Mouse (Mus musculus) right cerebral cortex, adult 2 months (tissue): ENCODE measurements at regions not wholly inside any gene's neighbourhood (a gene's known extent, or its start where the extent isn't known, plus 50 kb on each side); places are given as distances from the start of the nearest gene placed in this dataset.

Experiments used
- DNase-seq, 2 experiments: peaks; one replicate each; pipeline ENCODE4 v3.0.0; 2021 to 2022; ENCODE audit warnings: low spot score in 2 of 2

DNA sequence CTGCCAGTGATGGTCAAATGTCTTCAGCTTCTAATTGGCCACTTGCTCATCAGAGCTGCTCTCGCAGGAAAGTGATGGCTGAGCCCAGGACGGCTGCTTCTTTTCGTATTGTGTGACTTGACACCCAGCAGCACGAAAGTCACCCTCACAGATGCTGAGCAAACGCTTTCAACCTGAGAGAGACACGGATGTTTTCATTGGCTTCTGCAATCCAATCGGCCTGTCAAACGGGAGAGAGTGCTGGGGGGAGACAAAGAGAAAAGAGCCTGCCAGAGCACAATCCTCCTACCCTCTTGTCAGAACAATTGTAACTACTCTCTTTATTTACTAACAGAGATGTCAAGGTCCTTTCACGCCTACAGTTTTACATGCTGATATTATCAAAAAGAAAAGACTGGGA is 289.9 kb downstream of the Nsun3 start:
- no peak for DNase-seq

DNA sequence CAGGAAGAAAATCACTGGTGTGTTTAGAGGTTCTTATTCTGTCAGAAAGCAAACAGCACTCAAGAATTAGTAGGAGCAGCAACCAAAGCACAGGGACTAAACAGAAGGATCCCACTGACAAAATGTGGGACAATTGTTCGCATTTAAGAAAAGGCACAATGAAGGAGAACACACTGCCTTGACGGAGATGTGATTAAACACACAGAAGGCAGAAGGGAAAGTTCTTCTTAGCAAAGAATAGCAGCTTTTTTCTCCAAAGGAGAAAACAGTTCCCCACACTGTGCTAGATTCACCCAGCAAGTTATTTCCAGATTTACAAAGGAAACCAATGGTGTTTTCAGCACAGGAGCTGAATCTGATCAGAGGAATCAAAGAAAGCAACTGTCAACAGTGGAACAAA is 316.5 kb downstream of the Nsun3 start:
- DNase-seq: no peak

DNA sequence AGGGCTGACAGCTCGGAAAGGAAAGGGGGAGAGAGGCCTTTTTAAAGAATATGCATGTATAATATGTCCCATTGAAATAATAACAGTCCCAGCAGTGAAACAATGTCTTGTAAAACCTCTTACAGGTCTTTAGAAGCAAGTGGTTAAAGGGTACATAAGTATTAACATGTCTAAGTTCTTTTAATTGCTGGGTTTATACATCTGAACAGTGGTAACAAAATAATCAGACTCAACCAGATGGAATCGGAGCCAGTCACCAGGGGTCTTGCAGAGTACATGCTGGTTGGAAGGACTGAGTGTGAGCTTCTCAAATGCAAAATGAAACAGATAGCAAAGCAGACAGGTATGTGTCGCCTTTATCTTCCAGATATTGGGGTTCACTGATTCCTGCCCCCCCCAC is 317.3 kb downstream of the Nsun3 start:
- no peak for DNase-seq

DNA sequence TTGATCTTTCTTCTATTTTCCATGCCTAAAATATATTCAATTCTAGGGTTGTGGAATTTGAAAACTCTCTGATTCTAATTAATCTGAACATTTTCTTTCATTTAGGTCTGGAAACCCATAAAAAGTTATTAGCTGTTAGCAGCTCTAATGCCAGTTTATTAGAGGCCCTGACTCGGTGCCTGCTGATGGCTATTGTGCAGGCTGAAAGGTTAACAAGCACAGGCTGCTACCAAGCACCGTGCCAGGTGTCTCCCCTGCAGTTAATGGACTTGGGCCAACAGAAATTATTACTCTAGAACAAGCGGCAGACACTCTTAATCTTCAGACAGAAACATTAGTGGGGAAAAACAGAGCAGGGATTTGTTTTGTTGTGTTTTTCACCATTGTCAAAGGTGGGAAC is 317.8 kb downstream of the Nsun3 start:
- no peak for DNase-seq

DNA sequence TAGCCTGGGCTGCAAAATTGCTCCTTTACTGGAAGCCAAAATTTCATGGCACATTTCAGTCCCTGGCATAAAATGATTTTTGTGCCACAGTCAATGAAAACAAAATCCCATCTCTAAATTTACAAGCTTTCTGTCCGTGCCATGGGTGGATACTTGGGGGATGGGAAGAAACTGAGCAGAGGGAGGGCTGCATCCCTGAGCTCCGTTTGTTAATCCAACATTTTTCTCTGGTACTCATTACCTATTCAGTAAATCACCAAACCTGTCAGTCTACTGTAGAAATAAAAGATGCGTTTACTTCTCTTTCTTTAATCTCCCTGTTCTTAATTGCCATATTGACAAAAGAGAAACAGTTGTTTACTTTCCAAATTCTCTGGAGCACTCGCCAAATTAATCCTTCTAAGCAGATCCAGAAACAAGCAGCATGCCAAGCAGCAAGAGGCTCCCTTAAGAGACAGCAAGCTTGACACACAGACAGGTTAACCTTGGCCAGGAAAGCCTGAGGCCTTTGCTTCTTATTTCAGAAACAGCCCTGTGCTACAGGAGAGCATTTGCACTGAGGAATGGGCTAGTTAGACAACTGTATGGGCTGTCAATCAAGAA is 326.6 kb downstream of the Nsun3 start:
- DNase-seq: no peak

DNA sequence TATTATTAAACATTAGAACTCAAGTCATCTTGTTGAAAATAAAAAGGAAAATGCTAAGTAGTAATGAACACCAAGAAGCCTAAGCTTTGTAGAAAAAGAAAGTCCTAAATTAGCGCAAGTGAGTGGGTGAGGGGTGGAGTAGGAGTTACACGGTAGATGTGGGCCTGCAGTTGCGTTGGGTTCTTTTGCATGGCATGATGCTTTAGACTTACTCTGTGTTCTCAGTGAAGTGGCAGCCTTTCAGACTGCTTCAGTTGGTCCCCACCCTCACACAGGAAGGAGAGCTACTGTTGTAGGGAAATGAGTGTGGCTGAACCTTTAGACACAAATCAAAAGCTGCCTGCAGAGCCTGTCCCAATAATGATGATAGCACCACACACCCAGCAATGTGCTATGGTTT is 336.9 kb downstream of the Nsun3 start:
- no peak for DNase-seq

DNA sequence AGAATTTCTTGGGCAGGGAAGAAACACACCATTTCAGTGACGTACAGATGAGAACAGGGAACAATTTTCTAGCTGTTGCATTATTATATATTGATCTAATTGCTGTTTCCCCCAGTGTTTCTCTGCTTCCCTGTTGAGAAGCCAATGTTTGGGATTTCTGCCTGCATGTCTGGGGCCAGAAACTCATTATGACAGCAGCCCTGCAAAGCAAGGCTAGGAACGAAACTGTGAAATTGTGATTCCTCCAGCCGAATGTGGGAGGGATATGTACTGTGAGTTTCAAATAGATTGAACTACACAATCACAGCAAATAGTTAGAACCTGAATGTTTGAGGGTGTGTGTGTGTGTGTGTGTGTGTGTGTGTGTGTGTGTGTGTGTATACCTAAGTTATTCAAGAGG is 339.2 kb downstream of the Nsun3 start:
- DNase-seq: no peak

DNA sequence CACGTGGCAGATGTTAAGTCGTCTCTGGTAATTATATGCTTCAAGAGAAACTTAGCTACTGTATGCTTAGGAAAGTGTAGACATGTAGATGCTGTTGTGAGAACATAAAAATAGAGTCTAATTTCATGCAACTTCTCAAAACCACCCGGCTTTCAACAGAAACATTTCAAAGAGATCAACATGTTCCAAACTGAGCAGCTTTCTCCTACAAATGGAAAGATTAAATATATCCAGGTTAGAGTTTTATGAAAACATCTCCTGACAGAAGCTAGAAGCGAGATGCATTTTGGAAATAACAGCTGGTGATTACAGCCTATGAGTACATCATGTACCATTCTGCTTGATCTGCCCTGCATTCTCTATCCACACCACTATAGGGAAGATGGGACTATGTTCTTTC is 345.4 kb downstream of the Nsun3 start:
- peak in 1 of 2 experiments; percentile 11 for DNase-seq

DNA sequence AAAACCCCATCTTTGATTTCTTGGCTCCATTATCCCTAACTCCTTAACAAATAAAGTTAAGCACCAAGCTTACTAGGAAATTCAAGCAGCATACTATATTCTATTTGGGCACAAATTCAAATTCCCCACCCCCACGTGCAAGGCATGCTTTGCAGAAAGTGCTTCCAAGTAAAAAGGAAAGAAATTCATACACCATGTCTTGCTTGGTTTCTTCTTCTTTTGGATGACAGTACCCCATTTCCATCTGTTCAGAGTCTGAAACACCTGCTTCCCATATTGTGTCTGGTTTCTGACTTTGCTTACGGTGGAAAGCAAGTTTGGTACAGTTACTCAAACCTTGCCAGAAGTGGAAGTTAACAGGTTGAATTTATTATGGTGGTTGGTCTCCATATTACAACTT is 353.5 kb downstream of the Nsun3 start:
- peak; percentile 40 to 49 for DNase-seq

DNA sequence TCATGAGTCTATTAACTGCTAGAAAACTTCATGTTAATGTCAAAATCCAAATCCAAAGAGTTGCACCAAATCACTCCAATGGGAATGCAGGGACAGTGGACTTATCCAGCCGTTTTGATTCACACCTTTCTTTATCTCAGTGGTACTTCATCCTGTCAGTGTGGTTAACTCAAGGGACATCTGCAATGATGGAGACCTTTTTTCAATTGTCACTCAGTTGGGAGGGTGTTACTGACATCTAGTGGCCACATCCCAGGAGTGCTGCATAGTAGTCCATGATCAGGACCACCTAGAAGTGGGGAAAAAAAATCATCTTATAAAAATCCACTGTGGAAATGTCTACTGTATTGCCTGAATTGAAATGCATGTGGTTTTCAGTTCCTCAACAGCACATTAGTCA is 372.1 kb downstream of the Nsun3 start:
- DNase-seq: peak; percentile 59 to 64

DNA sequence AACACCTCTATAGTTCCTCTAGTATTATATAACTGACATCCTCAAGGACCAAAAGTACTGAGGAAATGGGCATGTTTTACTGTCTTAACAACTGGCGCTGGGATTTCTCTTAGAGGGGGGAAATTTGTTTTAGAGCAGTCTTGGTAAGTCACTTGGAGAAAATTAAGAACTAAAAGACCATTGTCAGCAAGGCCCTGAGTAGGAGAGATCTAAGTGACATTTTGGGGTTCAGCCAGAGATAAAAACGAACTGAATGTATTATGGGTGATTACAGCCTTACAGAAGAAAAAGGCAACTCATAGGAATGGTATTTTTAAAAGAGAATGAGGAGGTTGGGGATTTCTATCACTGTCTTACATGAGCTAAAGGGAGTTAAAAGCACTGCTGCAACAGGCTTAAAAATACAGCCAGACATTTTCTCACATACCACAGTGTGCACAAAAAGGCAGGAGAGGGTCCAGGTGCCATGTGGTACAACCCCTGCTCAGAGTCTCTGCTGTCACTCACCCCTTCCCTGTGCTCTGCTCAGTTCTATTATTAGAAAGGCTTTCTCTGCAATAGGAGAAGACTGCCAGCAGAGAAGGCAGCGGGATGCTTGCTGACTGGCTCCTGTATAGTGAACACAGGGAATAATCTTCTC is 379.0 kb downstream of the Nsun3 start:
- peak; percentile 10 to 26 for DNase-seq

DNA sequence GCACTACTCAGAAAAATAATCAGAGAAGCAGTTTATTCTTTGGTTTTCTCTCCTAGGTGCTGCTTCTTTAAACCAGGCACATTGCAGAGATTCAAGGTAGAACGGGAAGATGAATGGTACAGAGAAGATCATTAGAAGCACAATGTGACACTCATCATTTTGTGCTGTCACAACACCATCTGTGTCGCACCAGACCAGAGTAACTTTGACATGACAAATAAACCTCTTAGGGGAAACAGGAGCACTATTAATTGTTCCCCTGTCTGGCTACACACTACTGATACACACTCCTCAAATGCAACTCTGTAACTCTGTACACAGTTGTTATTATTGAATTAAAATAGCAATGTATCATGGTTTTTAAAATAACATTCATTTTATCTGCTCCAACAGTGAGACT is 380.2 kb downstream of the Nsun3 start:
- no peak for DNase-seq

DNA sequence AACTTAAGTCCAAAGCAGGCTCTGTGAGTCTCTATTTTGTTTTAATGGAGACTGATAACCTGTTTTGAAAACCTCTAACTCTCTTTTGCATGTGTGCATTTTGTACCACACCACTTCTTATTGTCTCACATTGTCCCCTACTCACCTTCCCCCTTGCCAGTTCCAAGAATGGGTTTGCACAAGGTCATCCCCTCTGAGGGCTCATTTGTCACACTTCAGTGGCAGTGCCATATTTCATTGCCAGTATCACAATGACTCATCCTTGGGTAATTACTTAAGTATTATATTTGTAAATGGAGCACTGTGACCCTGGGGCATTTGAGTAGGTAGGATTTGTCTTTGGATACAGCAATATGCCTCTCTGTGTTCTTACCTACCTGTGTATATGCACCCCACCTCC is 429.3 kb downstream of the Nsun3 start:
- no peak for DNase-seq

DNA sequence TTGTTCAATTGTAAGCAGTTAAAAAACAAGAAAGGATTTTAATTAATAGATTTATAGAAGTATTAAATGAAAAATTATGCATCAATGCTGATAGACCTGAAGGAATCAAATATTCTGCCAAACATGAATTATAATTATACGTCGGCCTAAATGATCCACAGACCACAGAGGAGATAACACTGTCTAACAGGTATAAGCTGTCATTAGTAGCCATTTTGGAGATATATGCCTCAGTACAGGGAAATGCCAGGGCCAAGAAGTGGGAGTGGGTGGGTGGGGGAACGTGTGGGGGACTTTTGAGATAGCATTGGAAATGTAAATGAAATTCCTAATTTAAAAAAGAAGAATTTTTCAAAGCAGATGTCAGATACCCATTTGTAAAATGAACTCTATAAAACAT is 430.3 kb downstream of the Nsun3 start:
- DNase-seq: no peak

DNA sequence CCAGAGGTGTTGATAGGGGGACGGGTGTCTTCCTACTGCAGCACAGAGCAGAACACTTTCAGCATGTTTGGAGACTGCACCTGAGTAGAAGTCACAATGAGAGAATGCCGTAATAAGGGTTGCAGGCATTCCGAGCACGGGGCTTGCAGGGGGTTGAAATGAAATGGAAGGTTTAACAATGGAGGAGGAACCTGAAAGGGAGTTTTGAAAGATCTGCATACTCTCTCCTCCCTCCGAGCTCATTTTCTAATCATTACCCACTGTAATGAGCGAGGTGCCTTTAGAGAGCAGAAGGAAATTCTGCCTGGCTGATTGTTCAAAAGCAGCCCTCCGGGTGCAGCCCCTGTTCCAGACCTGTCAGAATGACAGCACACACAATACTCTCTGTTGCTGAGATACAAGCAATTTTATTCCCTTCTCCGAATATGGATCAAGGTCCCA is 430.8 kb downstream of the Nsun3 start:
- no peak for DNase-seq

DNA sequence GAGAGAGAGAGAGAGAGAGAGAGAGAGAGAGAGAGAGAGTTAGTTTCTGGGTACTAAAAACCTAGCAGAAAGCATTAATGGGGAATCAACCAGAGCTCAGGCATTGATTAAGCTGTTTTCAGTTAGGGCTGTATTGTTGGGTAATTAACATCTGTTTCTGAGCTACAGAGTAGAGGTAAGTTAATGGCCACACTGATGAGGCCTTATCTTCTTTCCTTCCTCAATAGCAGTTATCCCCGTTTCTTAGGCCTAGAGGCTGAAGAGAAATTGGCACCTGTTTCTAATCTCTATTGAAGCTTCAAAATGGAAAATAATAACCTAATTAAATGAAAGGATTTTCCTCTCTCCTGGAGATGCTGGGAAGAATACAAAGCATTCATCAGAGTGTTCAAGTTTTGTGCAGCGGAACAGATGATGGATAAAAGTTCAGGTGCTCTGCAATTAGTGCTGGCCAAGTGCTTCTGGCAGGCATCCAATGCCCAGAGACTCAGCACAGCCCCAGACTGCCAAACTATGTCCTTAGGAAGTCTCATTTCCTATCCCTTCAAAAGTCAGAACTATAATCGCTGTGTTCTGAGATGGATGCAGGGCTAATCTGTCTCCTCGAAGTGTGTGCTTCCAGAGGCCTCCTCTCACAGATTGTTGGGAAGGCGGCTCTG is 459.1 kb downstream of the Nsun3 start:
- no peak for DNase-seq

DNA sequence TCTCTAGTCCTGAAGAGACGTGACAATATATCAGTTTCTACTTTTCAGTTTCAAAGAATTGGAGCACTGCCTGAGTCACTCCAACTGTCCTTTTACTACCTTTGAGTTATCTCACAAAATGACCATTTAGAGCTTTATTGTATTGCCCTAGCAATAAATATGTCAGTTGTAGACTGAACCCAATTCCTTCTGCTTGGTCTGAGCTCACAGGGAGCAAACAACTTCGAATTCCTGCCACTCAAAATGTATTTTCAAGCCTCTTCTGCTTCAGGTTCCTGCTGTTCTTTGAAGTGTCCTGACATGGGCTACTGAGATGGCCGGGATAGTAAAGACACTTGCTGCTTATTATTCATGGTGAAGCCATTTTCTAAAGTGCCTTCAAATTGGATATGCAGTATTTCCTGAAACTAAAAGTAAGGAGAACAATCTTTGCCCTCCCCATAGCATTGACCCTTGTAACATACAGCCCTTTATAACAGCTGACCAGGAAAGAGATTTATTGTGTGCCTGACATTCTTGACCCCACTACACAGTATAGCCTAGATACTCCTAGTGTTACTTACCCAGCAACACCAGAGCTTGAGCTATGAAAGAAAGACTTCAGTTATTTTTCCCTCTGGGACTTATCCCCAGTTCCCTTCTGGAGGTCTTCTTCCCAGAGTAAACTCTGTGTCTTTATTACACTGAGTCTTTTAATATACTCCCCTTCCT is 460.9 kb downstream of the Nsun3 start:
- DNase-seq: no peak

DNA sequence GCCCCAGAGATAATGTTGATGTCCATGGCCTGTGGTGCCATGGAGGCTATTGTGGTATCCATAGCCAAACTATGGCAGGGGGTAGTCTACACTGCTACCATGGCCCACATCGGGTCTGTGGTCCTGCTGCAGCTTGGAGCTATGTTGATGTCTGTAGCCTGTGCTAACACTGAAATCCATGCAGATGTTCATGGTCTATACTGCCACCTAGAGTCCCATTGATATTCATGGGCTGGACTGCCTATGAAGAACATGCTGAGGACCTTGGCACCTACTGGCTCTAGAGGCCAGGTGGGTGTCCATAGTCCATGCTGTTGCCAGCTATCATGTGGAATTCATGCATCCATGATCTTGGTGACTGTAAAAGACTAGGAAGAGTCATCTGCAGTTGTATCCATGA is 463.8 kb downstream of the Nsun3 start:
- DNase-seq: peak; percentile 13 to 19

DNA sequence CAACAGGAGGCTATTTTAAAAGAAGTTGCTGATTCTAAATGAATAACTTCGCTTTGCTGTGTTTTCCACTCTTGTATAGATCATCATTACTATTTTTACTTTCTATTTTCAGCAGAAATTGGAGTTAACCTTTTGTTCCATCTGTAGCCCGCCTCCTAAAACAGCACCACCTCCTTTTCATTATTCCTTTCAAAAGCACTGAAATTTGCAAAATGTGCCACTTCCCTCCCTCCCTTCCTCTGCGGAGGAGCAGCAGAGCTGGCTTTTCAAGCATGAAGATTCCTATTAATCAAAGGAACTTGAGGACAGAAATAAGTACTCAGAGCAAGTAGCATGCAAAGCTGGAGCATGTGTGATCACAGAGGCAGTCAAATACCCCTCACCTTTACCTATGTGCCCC is 497.7 kb downstream of the Nsun3 start:
- peak; percentile 23 for DNase-seq
